Mouse (Mus musculus) myocyte (in vitro differentiated cells): ENCODE results near the gene Dbn1. TPM values are rescaled to one million over a fixed set of nuclear protein-coding genes. Genes with fewer than 3 reads are reported as not detected.
A peak's percentile ranks its signal among the peaks of the same experiment; 100 is the strongest.

Experiments used
- H3K27me3 ChIP-seq: one replicate; pipeline ENCODE4 v1.6.1; 2011; ENCODE audit not compliant: control insufficient read depth, insufficient read depth, insufficient read length
- H3K36me3 ChIP-seq: one replicate; pipeline ENCODE4 v1.6.1; 2011; ENCODE audit not compliant: control insufficient read depth, insufficient read depth
- H3K4me2 ChIP-seq: one replicate; pipeline ENCODE4 v1.6.1; 2011; ENCODE audit warnings: low read depth, control low read depth
- H3K4me3 ChIP-seq: one replicate; pipeline ENCODE4 v1.5.1; 2011; ENCODE audit warnings: mild to moderate bottlenecking, control low read depth, moderate library complexity
- H3K79me2 ChIP-seq: one replicate; pipeline ENCODE4 v1.6.1; 2011; ENCODE audit not compliant: control insufficient read depth, insufficient read depth
- H3ac ChIP-seq: one replicate; pipeline ENCODE4 v1.6.1; 2011; ENCODE audit not compliant: control insufficient read depth, insufficient read length
- CEBPB ChIP-seq: IDR thresholded peaks from 2 replicates; pipeline ENCODE4 v1.6.1; 2011; ENCODE audit warnings: mild to moderate bottlenecking, moderate library complexity; ENCODE audit not compliant: poor library complexity, insufficient read depth, severe bottlenecking
- E2F4 ChIP-seq: IDR thresholded peaks from one replicate; pipeline ENCODE4 v1.6.1; 2011; ENCODE audit warnings: mild to moderate bottlenecking, control low read depth, moderate library complexity; ENCODE audit not compliant: insufficient read depth
- MAX ChIP-seq: IDR thresholded peaks from one replicate; pipeline ENCODE4 v1.6.1; 2011; ENCODE audit warnings: low read depth, mild to moderate bottlenecking, control low read depth
- MYOD1 ChIP-seq, 3 experiments: IDR thresholded peaks; one replicate each; pipeline ENCODE4 v1.6.1; 2011; ENCODE audit warnings: control low read depth in 2 of 3, low read depth in 2 of 3, mild to moderate bottlenecking in 2 of 3, moderate library complexity in 1 of 3; ENCODE audit not compliant: insufficient read length in 2 of 3, control insufficient read depth in 1 of 3
- MYOG ChIP-seq, 3 experiments: IDR thresholded peaks; one replicate each; pipeline ENCODE4 v1.6.1; 2011; ENCODE audit warnings: control low read depth in 2 of 3, low read depth in 2 of 3, mild to moderate bottlenecking in 2 of 3; ENCODE audit not compliant: insufficient read length in 2 of 3, control insufficient read depth in 1 of 3, insufficient read depth in 1 of 3
- POLR2A ChIP-seq: IDR thresholded peaks from one replicate; pipeline ENCODE4 v1.6.1; 2011; ENCODE audit warnings: low read depth, mild to moderate bottlenecking, control low read depth, moderate library complexity; ENCODE audit not compliant: insufficient read length
- POLR2AphosphoS2 ChIP-seq: IDR thresholded peaks from one replicate; pipeline ENCODE4 v1.6.1; 2011; ENCODE audit warnings: low read depth, control low read depth; ENCODE audit not compliant: insufficient read length
- REST ChIP-seq: IDR thresholded peaks from one replicate; pipeline ENCODE4 v1.6.1; 2011; ENCODE audit warnings: mild to moderate bottlenecking, control low read depth, moderate library complexity; ENCODE audit not compliant: insufficient read depth, insufficient read length
- SRF ChIP-seq: IDR thresholded peaks from one replicate; pipeline ENCODE4 v1.6.1; 2011; ENCODE audit warnings: low read depth; ENCODE audit not compliant: control insufficient read depth, insufficient read length
- TCF12 ChIP-seq: IDR thresholded peaks from one replicate; pipeline ENCODE4 v1.6.1; 2011; ENCODE audit warnings: mild to moderate bottlenecking, control low read depth; ENCODE audit not compliant: poor library complexity, insufficient read depth, severe bottlenecking
- TCF3 ChIP-seq: IDR thresholded peaks from one replicate; pipeline ENCODE4 v1.6.1; 2011; ENCODE audit warnings: low read depth, control low read depth; ENCODE audit not compliant: insufficient read length
- USF1 ChIP-seq: IDR thresholded peaks from one replicate; pipeline ENCODE4 v1.6.1; 2011; ENCODE audit warnings: low read depth, mild to moderate bottlenecking, control low read depth, moderate library complexity
- polyA plus RNA-seq: library from polyadenylated mRNA; unstranded; fragments of >200 nt; fragmentation: generic; extraction: Trizol; gene quantifications from one replicate; pipeline ENCODE4 v1.2.1, GENCODE M21; 2012; ENCODE audit warnings: missing spikeins

Dbn1 gene
- polyA plus RNA-seq, 1 experiment, result 165 TPM

GRCm38 (mm10) chr13:55510668-55511491, 23.0 kb upstream of the Dbn1 start:
- H3K27me3 ChIP-seq, result no peaks in the 10 kb centered on the region
- H3K79me2 ChIP-seq, result peaks cover 56% of the 10 kb centered on the region
- peaks cover 25% of the 10 kb centered on the region for H3K36me3 ChIP-seq
- no peak overlapping the region for H3ac ChIP-seq
- peak overlapping the region; percentile 82 for H3K4me3 ChIP-seq
- H3K4me2 ChIP-seq, result peak overlapping the region; percentile 99
- TF ChIP-seq E2F4 (no peak), MYOG (IDR thresholded peaks at IDR 0.05; ENCODE audit: control insufficient read depth in 1 of 3, insufficient read depth in 1 of 3, insufficient read length in 2 of 3, low read depth in 2 of 3) (peak in 1 of 3 experiments; percentile 63), MYOD1 (IDR thresholded peaks at IDR 0.05; ENCODE audit: control insufficient read depth in 1 of 3, insufficient read length in 2 of 3, low read depth in 2 of 3) (peak in 1 of 3 experiments; percentile 7), POLR2A (peak; percentile 44), TCF12 (no peak), TCF3 (no peak), POLR2AphosphoS2 (peak; percentile 81), SRF (peak; percentile 13), USF1 (no peak), CEBPB (no peak), REST (no peak), MAX (no peak)

- peak overlapping the region; percentile 99 for H3K4me2 ChIP-seq
- H3K36me3 ChIP-seq, result peaks cover 31% of the 10 kb centered on the region
- H3K79me2 ChIP-seq, result peaks cover 59% of the 10 kb centered on the region
- TF ChIP-seq USF1 (no peak), E2F4 (no peak), SRF (no peak), POLR2AphosphoS2 (peak; percentile 27)
- H3ac ChIP-seq, result no peak overlapping the region
- no peaks in the 10 kb centered on the region for H3K27me3 ChIP-seq
- peak overlapping the region; percentile 82 for H3K4me3 ChIP-seq
These were observed 22.4 kb upstream of the Dbn1 start for GRCm38 (mm10) chr13:55510332-55510667.

- TF ChIP-seq E2F4, result no peak
- peak; percentile 41 for TF ChIP-seq POLR2AphosphoS2
- peaks cover 47% of the 10 kb centered on the region for H3K36me3 ChIP-seq
- H3ac ChIP-seq, result no peak overlapping the region
- H3K4me3 ChIP-seq, result no peak overlapping the region
- H3K4me2 ChIP-seq, result peak overlapping the region; percentile 99
- peaks cover 59% of the 10 kb centered on the region for H3K79me2 ChIP-seq
- no peaks in the 10 kb centered on the region for H3K27me3 ChIP-seq
These were observed 20.6 kb upstream of the Dbn1 start for GRCm38 (mm10) chr13:55508531-55508930.

- peaks cover 54% of the 10 kb centered on the region for H3K36me3 ChIP-seq
- peaks cover 65% of the 10 kb centered on the region for H3K79me2 ChIP-seq
- H3K27me3 ChIP-seq, result no peaks in the 10 kb centered on the region
- TF ChIP-seq SRF (no peak), MAX (no peak), E2F4 (no peak), POLR2A (peak; percentile 10)
- no peak overlapping the region for H3K4me2 ChIP-seq
- no peak overlapping the region for H3K4me3 ChIP-seq
- H3ac ChIP-seq, result no peak overlapping the region
These were observed 20.0 kb upstream of the Dbn1 start for GRCm38 (mm10) chr13:55507877-55508276.

- Histone ChIP-seq H3K79me2 (peaks cover 53% of the 10 kb centered on the region), H3K4me3 (no peak overlapping the region)
These were observed 18.8 kb upstream of the Dbn1 start for GRCm38 (mm10) chr13:55506697-55507096.

More at GRCm38 (mm10) chr13:55506697-55507096, 18.8 kb upstream of the Dbn1 start:
- no peak overlapping the region for H3ac ChIP-seq
- peaks cover 54% of the 10 kb centered on the region for H3K36me3 ChIP-seq
- TF ChIP-seq TCF12 (no peak), E2F4 (no peak), REST (no peak), SRF (no peak), POLR2AphosphoS2 (no peak), CEBPB (no peak), MAX (no peak), POLR2A (no peak), MYOG (IDR thresholded peaks at IDR 0.05; ENCODE audit: control insufficient read depth in 1 of 3, insufficient read depth in 1 of 3, insufficient read length in 2 of 3, low read depth in 2 of 3) (no peak), TCF3 (no peak), MYOD1 (IDR thresholded peaks at IDR 0.05; ENCODE audit: control insufficient read depth in 1 of 3, insufficient read length in 2 of 3, low read depth in 2 of 3) (no peak), USF1 (no peak)
- no peaks in the 10 kb centered on the region for H3K27me3 ChIP-seq
- no peak overlapping the region for H3K4me2 ChIP-seq
